Mouse (Mus musculus) forebrain, embryonic 13.5 days (tissue): Measurements from ENCODE around the gene Pax6. TPM values are rescaled to one million over a fixed set of nuclear protein-coding genes. Genes with fewer than 3 reads are reported as not detected.
A peak's percentile ranks its signal among the peaks of the same experiment; 100 is the strongest.

Experiments
- ATAC-seq: fragments of 200-750 bp; cut with Nextera tagmentation; 2 replicates; pipeline ENCODE4 v1.8.0; 2017
- H3K27ac ChIP-seq: fragments of 300-500 bp; sonication (generic); 2 replicates; pipeline ENCODE4 v1.5.1; 2015; ENCODE audit warnings: inconsistent platforms, mild to moderate bottlenecking, moderate library complexity
- H3K27me3 ChIP-seq: fragments of 300-500 bp; sonication (generic); 2 replicates; pipeline ENCODE4 v1.6.1; 2015; ENCODE audit warnings: mild to moderate bottlenecking, inconsistent platforms
- H3K36me3 ChIP-seq: fragments of 300-500 bp; sonication (generic); 2 replicates; pipeline ENCODE4 v1.6.1; 2015; ENCODE audit warnings: mild to moderate bottlenecking, inconsistent platforms; ENCODE audit not compliant: poor library complexity, severe bottlenecking
- H3K4me1 ChIP-seq: fragments of 300-500 bp; sonication (generic); 2 replicates; pipeline ENCODE4 v1.6.1; 2015; ENCODE audit warnings: inconsistent platforms
- H3K4me2 ChIP-seq: fragments of 300-500 bp; sonication (generic); 2 replicates; pipeline ENCODE4 v1.6.1; 2015; ENCODE audit warnings: inconsistent platforms, mild to moderate bottlenecking, moderate library complexity
- H3K4me3 ChIP-seq: fragments of 300-500 bp; sonication (generic); 2 replicates; pipeline ENCODE4 v1.5.1; 2015; ENCODE audit warnings: mild to moderate bottlenecking, inconsistent platforms
- H3K9ac ChIP-seq: fragments of 300-500 bp; sonication (generic); 2 replicates; pipeline ENCODE4 v1.6.1; 2015; ENCODE audit warnings: mild to moderate bottlenecking, inconsistent platforms
- H3K9me3 ChIP-seq: fragments of 300-500 bp; sonication (generic); replicated peaks from 2 replicates; pipeline ENCODE4 v1.6.1; 2016; ENCODE audit warnings: inconsistent platforms
- WGBS: fragments of 180-500 bp; shearing (Covaris S2); methylation state at CpG from one replicate; pipeline ENCODE4 v1.1.7; 2015; 5-methylcytosine and 5-hydroxymethylcytosine counted together
- polyA plus RNA-seq: library from polyadenylated mRNA; unstranded; fragments of >200 nt; fragmentation: Nextera tagmentation; extraction: Ambion mirVana; gene quantifications from 2 replicates; pipeline ENCODE4 v1.2.1, GENCODE M21; 2015

Gene Pax6
- polyA plus RNA-seq, 1 experiment from 2014 or later: 92.7 TPM

GRCm38 (mm10) chr2:105710511-105710910, 41.8 kb downstream of the Pax6 start:
- H3K27me3 ChIP-seq: peaks cover 7% of the 10 kb centered on the region
- H3K4me3 ChIP-seq: no peak overlapping the region
- no peaks in the 10 kb centered on the region for H3K9me3 ChIP-seq
- peaks cover 10% of the 10 kb centered on the region for H3K4me1 ChIP-seq
- no peaks in the 10 kb centered on the region for H3K36me3 ChIP-seq
- ATAC-seq: no peak
- WGBS: 91% methylated on average over 3 of the region's 3 CpGs
- no peak overlapping the region for H3K9ac ChIP-seq
- H3K4me2 ChIP-seq: no peak overlapping the region
- no peak overlapping the region for H3K27ac ChIP-seq

- Histone ChIP-seq H3K4me2 (no peak overlapping the region), H3K9me3 (no peaks in the 10 kb centered on the region), H3K27ac (no peak overlapping the region), H3K4me1 (peaks cover 45% of the 10 kb centered on the region), H3K9ac (no peak overlapping the region), H3K36me3 (no peaks in the 10 kb centered on the region), H3K4me3 (no peak overlapping the region), H3K27me3 (peaks cover 13% of the 10 kb centered on the region)
- 40% methylated on average over 8 of the region's 8 CpGs for WGBS
- ATAC-seq: peak; percentile 35; the same call in 1 of the 2 replicates
These were observed 46.9 kb downstream of the Pax6 start for GRCm38 (mm10) chr2:105715409-105716115.

- no peaks in the 10 kb centered on the region for H3K36me3 ChIP-seq
- H3K4me3 ChIP-seq: no peak overlapping the region
- ATAC-seq: no peak
- no peak overlapping the region for H3K4me2 ChIP-seq
- peaks cover 6% of the 10 kb centered on the region; the same call in 1 of the 2 replicates for H3K4me1 ChIP-seq
- H3K27ac ChIP-seq: no peak overlapping the region
- H3K27me3 ChIP-seq: peaks cover 16% of the 10 kb centered on the region
- 51% methylated on average over 9 of the region's 9 CpGs for WGBS
- H3K9ac ChIP-seq: no peak overlapping the region
- H3K9me3 ChIP-seq: no peaks in the 10 kb centered on the region
These were observed 58.0 kb downstream of the Pax6 start for GRCm38 (mm10) chr2:105726657-105727056.

- H3K9me3 ChIP-seq: no peaks in the 10 kb centered on the region
- no peak overlapping the region for H3K9ac ChIP-seq
- H3K36me3 ChIP-seq: no peaks in the 10 kb centered on the region
- peak; percentile 41; the same call in 1 of the 2 replicates for ATAC-seq
- peaks cover 8% of the 10 kb centered on the region; the same call in 1 of the 2 replicates for H3K27me3 ChIP-seq
- WGBS: 93% methylated on average over 3 of the region's 3 CpGs
- no peak overlapping the region for H3K27ac ChIP-seq
- no peak overlapping the region for H3K4me2 ChIP-seq
- no peak overlapping the region for H3K4me3 ChIP-seq
- no peaks in the 10 kb centered on the region for H3K4me1 ChIP-seq
These were observed 62.0 kb downstream of the Pax6 start for GRCm38 (mm10) chr2:105730704-105731103.

GRCm38 (mm10) chr2:105736166-105736565, 67.5 kb downstream of the Pax6 start:
- no peak overlapping the region for H3K4me3 ChIP-seq
- H3K9ac ChIP-seq: no peak overlapping the region
- H3K27me3 ChIP-seq: no peaks in the 10 kb centered on the region
- H3K4me2 ChIP-seq: no peak overlapping the region
- no peaks in the 10 kb centered on the region for H3K36me3 ChIP-seq
- no peak overlapping the region for H3K27ac ChIP-seq
- H3K9me3 ChIP-seq: no peaks in the 10 kb centered on the region
- ATAC-seq: no peak
- H3K4me1 ChIP-seq: peaks cover 5% of the 10 kb centered on the region; the same call in 1 of the 2 replicates

- H3K4me3 ChIP-seq: no peak overlapping the region
- no peak overlapping the region for H3K9ac ChIP-seq
- no peaks in the 10 kb centered on the region for H3K9me3 ChIP-seq
- no peaks in the 10 kb centered on the region for H3K27me3 ChIP-seq
- WGBS: 91% methylated on average over 7 of the region's 7 CpGs
- no peaks in the 10 kb centered on the region for H3K36me3 ChIP-seq
- no peak overlapping the region for H3K27ac ChIP-seq
- no peak overlapping the region for H3K4me2 ChIP-seq
- no peaks in the 10 kb centered on the region for H3K4me1 ChIP-seq
- no peak for ATAC-seq
These were observed 78.2 kb downstream of the Pax6 start for GRCm38 (mm10) chr2:105746896-105747295.

Other genes with a start within 250 kb of the Pax6 start
- gene Elp4, start 235.7 kb downstream of the Pax6 start, polyA plus RNA-seq: 52.3 and 59.8 TPM in 2 replicates
- gene Immp1l, start 235.7 kb downstream of the Pax6 start, polyA plus RNA-seq: 129 and 133 TPM in 2 replicates